Mouse (Mus musculus) retina, postnatal 1 day (tissue): Measurements from ENCODE around the gene Ralgps2.

Experiments
- DNase-seq: peaks from one replicate; pipeline ENCODE4 v3.0.0-alpha.2; 2012

Gene Ralgps2

GRCm38 (mm10) chr1:156901689-156902088 is 37.7 kb downstream of the Ralgps2 start:
- DNase-seq, result no peak

GRCm38 (mm10) chr1:156891561-156891960 is 47.9 kb downstream of the Ralgps2 start:
- DNase-seq, result peak; percentile 14

GRCm38 (mm10) chr1:156888830-156889229 is 50.6 kb downstream of the Ralgps2 start:
- no peak for DNase-seq

- no peak for DNase-seq
Measured at GRCm38 (mm10) chr1:156885879-156886278, 53.5 kb downstream of the Ralgps2 start.

GRCm38 (mm10) chr1:156884782-156885181 is 54.6 kb downstream of the Ralgps2 start:
- no peak for DNase-seq

- DNase-seq, result no peak
Measured at GRCm38 (mm10) chr1:156870616-156871015, 68.8 kb downstream of the Ralgps2 start.

GRCm38 (mm10) chr1:156870028-156870427 is 69.4 kb downstream of the Ralgps2 start:
- DNase-seq, result no peak

- DNase-seq, result peak; percentile 5
Measured at GRCm38 (mm10) chr1:156864240-156864639, 75.2 kb downstream of the Ralgps2 start.

GRCm38 (mm10) chr1:156863726-156864125 is 75.7 kb downstream of the Ralgps2 start:
- DNase-seq, result no peak

GRCm38 (mm10) chr1:156861475-156862043 is 77.9 kb downstream of the Ralgps2 start:
- DNase-seq, result peak; percentile 27

- no peak for DNase-seq
Measured at GRCm38 (mm10) chr1:156860266-156860665, 79.2 kb downstream of the Ralgps2 start.

- no peak for DNase-seq
Measured at GRCm38 (mm10) chr1:156859711-156860250, 79.6 kb downstream of the Ralgps2 start.

GRCm38 (mm10) chr1:156859156-156859555 is 80.3 kb downstream of the Ralgps2 start:
- no peak for DNase-seq

- no peak for DNase-seq
Measured at GRCm38 (mm10) chr1:156856666-156857065, 82.8 kb downstream of the Ralgps2 start.

- DNase-seq, result no peak
Measured at GRCm38 (mm10) chr1:156854558-156854957, 84.9 kb downstream of the Ralgps2 start.

GRCm38 (mm10) chr1:156852872-156853271 is 86.6 kb downstream of the Ralgps2 start:
- no peak for DNase-seq

- DNase-seq, result no peak
Measured at GRCm38 (mm10) chr1:156852409-156852808, 87.0 kb downstream of the Ralgps2 start.

GRCm38 (mm10) chr1:156847098-156847497 is 92.3 kb downstream of the Ralgps2 start:
- DNase-seq, result no peak

GRCm38 (mm10) chr1:156841625-156842339 is 97.6 kb downstream of the Ralgps2 start:
- no peak for DNase-seq

GRCm38 (mm10) chr1:156838695-156839094 is 100.7 kb downstream of the Ralgps2 start:
- DNase-seq, result peak; percentile 79

- peak; percentile 7 for DNase-seq
Measured at GRCm38 (mm10) chr1:156838177-156838576, 101.2 kb downstream of the Ralgps2 start, which contains the start of gene Angptl1. Angptl1 (plus strand) TSS chr1:156838562.

GRCm38 (mm10) chr1:156819236-156819635 is 120.2 kb downstream of the Ralgps2 start:
- no peak for DNase-seq

GRCm38 (mm10) chr1:156813485-156813884 is 125.9 kb downstream of the Ralgps2 start:
- no peak for DNase-seq

- no peak for DNase-seq
Measured at GRCm38 (mm10) chr1:156812716-156813115, 126.7 kb downstream of the Ralgps2 start.
